Mouse (Mus musculus) B cell, adult 2 months (primary cell): ENCODE data around the gene Radil.

ENCODE experiments used
- DNase-seq, 2 experiments: peaks; one replicate each; pipeline ENCODE4 v3.0.0; 2022

The Radil gene

DNA sequence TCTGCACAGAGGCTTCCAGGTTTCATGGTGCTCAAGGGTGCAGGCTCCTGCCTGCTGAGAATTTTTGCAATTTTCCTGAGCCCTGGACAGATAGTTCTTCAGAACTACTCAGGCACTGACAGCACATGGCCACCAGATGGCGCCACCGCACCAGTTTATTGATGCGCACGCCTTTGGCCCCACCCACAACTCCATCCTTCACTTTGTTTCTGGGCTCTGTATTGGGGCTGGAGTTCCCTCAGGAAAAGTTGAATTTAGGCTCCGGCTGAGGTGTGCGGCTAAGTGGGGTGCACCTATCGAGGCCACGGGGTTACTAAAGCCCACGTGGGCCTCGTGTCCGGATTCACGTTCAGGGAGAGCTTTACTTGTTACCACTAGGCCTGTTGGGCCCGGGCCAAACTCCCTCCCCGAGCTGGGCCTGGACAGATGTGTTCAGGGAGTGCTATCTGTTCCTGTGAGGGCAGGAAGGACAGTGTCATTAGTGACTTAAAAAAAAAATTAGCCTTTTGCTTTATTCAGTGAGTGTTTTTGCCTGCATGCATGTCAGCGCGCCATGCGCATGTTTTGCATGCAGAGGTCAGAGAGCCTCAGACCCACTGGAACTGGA is 72.0 kb downstream of the Radil start:
- peak; percentile 83 to 85 for DNase-seq

- DNase-seq = no peak
These were observed 72.9 kb downstream of the Radil start for GRCm38 (mm10) chr5:142477866-142478615.

DNA sequence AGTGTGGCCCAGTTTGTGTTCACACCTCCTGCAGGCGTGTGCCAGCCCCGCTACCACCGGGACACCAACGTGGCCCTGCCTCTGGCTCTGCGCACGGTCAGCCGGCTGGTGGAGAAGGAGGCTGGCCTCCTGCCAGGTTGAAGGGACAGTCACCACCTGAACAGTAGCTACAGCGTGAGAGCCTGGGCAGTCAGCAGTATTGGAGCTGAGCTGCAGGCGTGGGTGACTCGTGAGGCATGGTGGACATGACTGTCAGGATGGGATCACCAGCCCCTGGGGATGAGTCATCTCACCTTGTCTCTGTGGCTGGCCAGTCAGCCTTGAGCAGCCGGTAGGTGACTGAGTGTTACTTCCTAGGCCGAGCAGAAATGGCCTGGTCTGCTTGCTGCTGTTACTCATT is 73.6 kb downstream of the Radil start:
- no peak for DNase-seq

GRCm38 (mm10) chr5:142475669-142476068 is 75.2 kb downstream of the Radil start:
- DNase-seq = no peak

DNA sequence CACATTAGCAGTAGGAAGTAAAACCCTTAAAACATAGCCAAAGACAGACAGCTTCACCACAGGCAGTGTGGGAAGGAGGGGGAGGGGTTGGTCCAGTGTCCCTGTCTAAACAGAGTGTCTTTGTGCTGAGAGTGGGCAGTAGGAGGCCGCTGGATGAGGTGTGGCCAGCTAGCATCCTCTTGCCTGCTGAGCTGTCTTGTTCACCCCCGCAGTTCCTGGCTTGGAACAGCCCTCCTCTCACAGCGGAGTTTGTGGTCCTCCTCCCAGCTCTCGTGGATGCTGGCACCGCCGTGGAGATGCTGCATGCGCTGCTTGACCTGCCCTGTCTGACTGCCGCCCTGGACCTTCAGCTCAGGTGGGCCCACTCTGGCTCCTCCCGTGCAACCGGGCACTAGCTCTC is 77.2 kb downstream of the Radil start:
- no peak for DNase-seq

DNA sequence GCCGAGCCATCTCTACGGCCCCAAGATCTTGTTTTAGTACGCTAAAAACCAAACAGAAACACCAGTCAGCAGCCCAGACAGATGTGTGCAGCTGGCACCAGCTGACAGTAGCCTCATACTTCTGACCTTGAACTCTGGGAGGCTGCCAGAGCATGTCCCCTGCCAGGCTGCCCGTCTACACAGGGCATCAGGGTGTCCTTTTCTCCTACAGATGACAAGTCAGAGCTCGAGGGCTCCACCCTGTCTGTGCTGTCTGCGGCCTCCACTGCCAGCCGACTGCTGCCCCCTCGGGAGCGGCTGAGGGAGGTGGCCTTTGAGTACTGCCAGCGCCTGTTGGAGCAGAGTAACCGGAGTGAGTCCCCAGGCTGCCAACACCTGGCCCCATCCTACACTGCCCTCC is 81.1 kb downstream of the Radil start:
- DNase-seq = no peak

DNA sequence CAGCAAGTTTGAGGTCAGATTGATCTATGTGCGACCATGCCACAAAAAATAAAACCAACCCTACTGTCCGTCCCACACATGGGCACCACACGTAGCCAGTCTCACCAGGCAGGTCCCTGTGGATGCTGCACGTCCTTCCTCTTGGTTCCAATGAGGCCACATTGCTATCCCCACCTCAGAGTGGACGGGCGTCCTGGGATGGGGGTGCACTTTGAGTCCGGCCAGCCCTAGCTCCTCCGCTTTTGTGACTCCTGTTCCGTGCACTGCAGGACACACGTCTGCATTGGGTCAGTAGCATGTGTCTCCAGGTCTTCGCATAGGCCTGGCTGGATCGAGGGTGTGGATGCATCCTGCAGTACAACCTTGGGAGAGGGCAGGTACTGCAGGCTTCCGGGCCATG is 82.5 kb downstream of the Radil start:
- no peak for DNase-seq

GRCm38 (mm10) chr5:142463461-142464454 is 87.1 kb downstream of the Radil start, which contains the start of gene Ap5z1:
Ap5z1 (plus strand) TSS chr5:142463944.
- peak; percentile 92 to 94 for DNase-seq

- no peak for DNase-seq
These were observed 87.9 kb downstream of the Radil start for GRCm38 (mm10) chr5:142463011-142463410.

DNA sequence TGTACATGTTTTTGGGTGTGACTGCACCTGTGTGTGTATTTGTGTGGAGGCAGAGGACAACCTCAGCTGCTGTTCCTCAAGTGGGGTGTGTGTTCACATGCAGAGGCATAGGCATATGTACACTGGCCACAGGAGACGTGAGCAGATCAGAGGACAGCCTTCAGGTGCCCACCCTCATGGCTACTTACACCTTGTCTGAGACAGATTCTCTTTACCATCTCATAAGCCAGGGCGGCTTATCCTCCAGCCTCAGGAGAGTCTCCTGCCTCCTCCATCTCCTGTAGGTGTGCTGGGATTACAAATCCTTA is 88.3 kb downstream of the Radil start:
- no peak for DNase-seq

DNA sequence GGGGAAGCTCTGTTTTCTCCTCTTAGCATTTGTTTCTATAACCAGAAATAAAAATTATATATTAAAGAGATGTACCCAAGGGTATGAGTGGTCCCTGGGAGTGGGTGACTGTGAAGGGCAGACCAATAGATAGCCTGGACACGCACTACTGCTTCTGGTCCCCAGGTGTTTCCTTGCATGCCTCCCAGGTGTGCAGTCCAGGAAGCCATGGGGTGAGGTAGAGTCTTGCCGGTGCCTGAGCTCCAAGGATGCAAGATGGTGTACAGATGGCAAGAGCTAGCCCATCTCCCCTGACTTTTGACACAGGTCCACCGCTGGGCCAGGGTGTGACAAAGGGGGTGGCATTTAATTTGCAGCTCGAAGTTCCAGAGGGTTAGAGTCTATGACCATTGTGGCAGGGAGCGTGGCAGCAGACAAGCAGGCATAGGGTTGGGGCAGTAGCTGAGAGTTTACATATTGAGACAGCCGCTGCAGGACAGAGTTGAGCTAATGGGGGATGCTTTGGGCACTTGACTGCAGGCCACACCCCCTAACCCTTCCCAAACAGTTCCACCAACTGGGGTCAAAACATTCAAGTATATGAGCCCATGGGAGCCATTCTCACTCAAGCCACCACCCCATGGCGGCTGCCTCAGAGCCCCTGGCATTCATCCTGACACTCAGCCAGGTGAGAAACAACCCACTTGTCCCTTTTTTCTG is 88.8 kb downstream of the Radil start:
- DNase-seq = no peak

- no peak for DNase-seq
These were observed 91.1 kb downstream of the Radil start for GRCm38 (mm10) chr5:142459834-142460233.

GRCm38 (mm10) chr5:142458791-142459557 is 91.9 kb downstream of the Radil start:
- no peak for DNase-seq

DNA sequence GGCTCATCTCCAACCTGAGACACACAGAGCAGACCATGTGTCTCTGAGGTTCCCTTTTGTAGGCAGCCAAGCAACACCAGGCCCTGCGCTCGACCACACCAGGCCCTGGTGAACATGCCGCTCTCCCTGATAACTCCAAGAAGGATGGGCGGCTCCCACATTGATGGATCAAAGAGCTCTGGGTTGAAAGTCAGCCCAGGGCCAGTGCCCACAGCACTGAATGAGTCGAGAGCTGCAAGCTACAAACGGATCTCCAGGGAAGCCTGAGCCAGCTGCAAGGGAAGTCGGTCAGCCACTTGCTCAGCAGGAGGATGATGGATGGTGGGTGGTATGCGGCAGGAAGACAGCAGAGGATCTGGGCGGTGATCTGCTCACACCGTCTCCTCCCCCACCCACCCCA is 93.6 kb downstream of the Radil start:
- DNase-seq = no peak

- no peak for DNase-seq
These were observed 94.6 kb downstream of the Radil start for GRCm38 (mm10) chr5:142456318-142456717.

DNA sequence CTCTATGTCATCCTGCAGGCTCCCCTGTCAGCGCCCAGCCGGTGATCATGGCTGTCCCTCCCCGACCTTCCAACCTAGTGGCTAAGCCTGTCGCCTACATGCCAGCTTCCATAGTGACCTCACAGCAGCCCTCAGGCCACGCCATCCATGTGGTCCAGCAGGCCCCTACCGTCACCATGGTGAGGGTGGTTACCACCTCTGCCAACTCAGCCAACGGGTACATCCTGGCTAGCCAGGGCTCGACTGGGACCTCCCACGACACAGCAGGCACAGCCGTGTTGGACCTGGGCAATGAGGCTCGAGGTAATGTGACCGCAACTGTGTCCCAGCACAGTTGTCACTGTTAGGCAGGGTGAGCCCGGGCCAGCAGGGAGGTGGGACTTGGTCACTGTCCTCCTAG is 97.2 kb downstream of the Radil start:
- no peak for DNase-seq

- no peak for DNase-seq
These were observed 99.1 kb downstream of the Radil start for GRCm38 (mm10) chr5:142451759-142452158.

DNA sequence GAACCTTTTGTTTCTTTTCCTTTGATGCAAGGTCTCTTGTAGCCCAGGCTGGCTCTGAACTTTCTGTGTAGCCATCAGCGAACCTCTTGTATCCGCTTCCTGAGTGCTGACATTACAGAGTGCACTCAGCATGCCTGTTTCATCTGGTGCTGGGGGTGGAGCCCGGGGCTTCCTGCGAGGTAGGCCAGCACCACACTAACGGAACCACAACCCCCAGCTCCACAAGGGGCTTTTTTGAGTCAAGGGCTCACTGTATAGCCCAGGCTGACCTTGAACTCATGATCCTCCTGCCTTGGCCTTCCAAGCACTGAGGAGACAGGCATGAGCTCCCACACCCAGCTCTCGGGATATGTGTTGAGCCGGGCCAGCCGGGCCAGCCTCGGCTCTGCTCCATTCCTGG is 100.1 kb downstream of the Radil start:
- DNase-seq = no peak

- no peak for DNase-seq
These were observed 102.3 kb downstream of the Radil start for GRCm38 (mm10) chr5:142448623-142449022.

DNA sequence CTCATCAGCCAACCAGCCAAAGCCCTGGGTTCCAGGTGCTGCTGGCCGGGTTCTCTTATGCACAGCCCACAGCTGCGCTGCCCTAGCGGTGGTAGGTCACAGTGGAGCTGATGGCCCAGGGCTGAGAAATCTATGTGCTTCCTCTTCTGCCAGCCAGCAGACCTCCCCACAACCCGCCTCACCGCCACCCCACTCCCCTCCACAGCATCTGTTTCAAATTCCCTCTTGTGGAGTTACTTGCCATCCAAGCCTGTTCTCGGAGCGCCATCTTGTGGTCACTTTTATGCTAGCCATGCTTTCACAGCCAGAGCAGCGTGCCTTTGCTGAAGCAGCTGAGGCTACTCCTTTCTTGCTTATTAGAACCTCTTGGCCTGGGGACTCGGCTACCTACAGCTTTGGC is 102.8 kb downstream of the Radil start:
- DNase-seq = peak; percentile 93 to 95

DNA sequence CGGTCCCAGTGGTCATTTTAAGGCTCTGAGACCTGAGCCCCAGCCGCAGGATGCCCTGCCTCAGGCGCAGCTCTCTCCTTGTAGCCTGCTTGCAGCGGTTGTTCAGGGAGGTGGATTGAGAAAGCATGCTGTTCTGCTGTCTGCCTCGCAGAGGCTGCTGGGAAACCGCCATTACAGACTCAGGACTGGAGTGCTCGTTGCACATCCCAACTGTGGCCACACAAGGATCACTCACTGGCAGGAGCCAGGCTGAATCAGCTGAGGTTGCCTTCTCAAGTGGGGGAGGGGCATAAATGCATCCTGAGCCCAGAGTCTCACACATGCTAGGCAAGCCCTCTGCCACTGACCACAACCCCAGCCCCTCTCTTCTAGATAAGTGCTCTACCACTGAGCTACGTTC is 105.2 kb downstream of the Radil start:
- no peak for DNase-seq
